Mouse (Mus musculus): ENCODE measurements around the gene Mrgprh.
A peak's percentile ranks its signal among the peaks of the same experiment; 100 is the strongest.

Gene Mrgprh

GRCm38 (mm10) chr17:12916588-12917380, 41.0 kb downstream of the Mrgprh start:
- peak; percentile 33 to 54 for DNase-seq (ENCODE audit: low spot score in 2 of 2)

- DNase-seq (ENCODE audit: low spot score in 2 of 2), result peak; percentile 50 to 52
Observed at GRCm38 (mm10) chr17:12921073-12921472, 45.2 kb downstream of the Mrgprh start.

GRCm38 (mm10) chr17:12925001-12925400, 49.2 kb downstream of the Mrgprh start:
- no peak for DNase-seq (ENCODE audit: low spot score in 2 of 2)

GRCm38 (mm10) chr17:12925703-12926180, 49.9 kb downstream of the Mrgprh start:
- DNase-seq (ENCODE audit: low spot score in 2 of 2), result no peak
